Mouse (Mus musculus): ENCODE results near the gene Uspl1. TPM values are rescaled to one million over a fixed set of nuclear protein-coding genes. Genes with fewer than 3 reads are reported as not detected.

Gene Uspl1
- total RNA-seq, 2 experiments from 2014 or later, result 39.2 to 40.8 TPM

DNA sequence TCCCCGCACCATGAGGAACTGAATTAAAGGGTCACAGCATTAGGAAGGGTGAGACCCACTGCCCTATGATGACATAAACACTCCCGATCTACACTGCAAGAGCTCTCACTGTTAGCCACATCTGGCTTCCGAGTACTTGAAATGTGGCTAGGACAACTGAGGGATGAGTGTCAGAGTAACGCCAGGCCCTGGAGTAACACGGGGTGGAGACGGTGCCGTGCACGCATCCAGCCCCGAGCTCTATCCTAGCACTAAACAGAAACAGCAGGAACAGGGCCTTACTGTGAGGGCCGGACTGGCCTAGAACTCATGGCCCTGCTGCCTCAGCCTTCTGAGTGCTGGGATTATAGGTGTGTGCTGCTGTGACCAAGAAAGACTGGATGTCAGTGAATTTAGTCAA lies 18.1 kb upstream of the Uspl1 start:
- ATAC-seq (replicated peaks; ENCODE audit: poor library complexity), result no peak

- ATAC-seq (replicated peaks; ENCODE audit: poor library complexity), result no peak
Measured at GRCm38 (mm10) chr5:149168051-149168450, 16.1 kb upstream of the Uspl1 start.

DNA sequence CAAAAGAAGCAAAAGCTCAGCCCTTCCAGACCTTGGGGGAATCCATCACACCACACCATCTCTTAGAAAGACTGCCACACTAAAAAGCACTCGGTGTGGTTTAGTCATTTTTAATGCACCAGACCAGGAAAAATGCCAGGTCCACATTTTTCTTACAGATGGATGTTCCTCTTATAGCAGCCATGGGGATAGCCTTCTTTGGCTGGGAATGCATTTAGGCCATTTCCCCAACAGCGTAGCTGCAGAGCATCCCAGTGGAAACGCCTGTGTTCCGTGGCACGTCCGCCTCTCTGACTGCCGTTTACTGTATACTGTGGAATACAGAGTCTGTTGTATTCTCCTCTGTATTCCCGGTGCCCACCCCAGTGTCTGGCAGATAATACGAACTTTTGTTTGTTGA lies 15.3 kb upstream of the Uspl1 start:
- no peak for ATAC-seq (replicated peaks; ENCODE audit: poor library complexity)

- ATAC-seq (replicated peaks; ENCODE audit: poor library complexity), result no peak
Measured at GRCm38 (mm10) chr5:149170841-149171588, 13.1 kb upstream of the Uspl1 start.

DNA sequence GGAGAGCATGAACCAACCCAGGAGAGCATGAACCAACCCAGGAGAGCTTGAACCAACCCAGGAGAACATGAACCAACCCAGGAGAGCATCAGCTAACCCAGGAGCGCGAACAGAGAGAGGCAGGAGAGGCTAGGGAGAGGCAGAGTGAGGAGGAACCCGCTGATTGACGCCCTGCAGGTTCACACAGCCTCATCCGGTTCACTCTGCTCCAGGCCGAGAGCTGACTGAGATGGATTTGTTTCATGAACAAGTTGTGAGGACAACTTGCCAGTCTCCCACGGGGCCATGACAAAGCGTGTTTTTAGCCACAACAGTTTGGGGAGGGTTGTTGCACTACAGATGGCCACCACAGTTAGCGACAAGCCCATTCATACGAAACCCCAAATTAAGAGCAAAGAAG lies 11.9 kb upstream of the Uspl1 start:
- no peak for ATAC-seq (replicated peaks; ENCODE audit: poor library complexity)

DNA sequence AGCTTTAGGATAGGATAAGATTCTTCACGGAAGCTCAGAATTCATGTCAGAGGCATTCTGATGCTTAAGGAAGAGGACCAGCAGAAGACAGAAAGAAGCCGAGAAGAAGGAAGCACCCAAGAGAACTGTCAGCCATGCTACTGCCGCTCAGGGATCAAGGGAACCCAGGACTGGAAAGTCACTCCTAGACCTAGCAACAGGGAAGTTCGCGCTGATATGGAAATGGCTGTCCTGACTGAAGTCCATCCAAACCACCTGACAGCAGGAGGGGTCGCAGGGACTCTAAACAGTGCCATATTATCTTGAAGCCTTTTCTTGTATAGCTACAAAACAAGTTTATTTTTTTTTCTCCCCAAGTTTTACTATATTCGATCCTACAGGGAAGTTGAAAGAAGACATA lies 9.6 kb upstream of the Uspl1 start:
- ATAC-seq (replicated peaks; ENCODE audit: poor library complexity), result no peak

DNA sequence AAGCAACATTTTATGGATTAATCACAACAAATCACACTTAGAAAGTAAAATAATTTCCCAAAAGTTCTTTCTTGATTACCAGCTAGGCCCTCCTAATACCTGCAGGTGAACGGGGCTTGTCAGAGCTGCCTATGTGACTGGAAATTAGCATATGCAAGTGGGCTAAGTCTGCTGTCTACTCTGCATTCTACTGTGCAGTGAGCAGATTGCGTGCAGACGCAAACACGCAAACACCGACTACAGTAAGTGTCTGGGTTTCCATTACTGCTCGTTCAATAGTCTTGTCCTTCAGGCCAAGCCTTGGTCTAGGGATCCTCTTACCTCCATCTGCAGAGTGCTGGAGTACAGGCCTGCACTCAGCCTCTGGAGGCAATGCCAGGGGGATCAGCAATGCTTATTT lies 8.4 kb upstream of the Uspl1 start:
- ATAC-seq (replicated peaks; ENCODE audit: poor library complexity), result no peak

- ATAC-seq (replicated peaks; ENCODE audit: poor library complexity), result no peak
Measured at GRCm38 (mm10) chr5:149178095-149178494, 6.1 kb upstream of the Uspl1 start.

DNA sequence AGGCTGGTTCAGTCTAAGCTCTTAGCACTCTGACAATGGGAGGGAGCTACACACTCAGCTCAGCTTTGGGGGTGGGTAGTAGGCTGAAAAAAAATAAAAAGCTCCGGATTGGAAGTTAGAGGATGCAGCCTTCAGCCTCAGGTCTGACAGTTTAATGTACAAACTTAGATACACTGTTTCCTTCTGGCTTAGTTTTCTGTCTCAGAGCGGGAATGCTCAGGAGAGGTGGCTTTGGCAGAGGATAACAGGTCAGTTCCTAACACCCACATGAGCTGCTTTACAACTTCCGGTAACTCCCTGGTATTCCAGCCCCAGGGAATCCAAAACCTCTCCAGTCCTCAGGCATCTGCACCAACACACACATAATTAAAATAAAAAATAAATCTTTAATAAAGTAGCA lies 4.3 kb upstream of the Uspl1 start:
- no peak for ATAC-seq (replicated peaks; ENCODE audit: poor library complexity)

DNA sequence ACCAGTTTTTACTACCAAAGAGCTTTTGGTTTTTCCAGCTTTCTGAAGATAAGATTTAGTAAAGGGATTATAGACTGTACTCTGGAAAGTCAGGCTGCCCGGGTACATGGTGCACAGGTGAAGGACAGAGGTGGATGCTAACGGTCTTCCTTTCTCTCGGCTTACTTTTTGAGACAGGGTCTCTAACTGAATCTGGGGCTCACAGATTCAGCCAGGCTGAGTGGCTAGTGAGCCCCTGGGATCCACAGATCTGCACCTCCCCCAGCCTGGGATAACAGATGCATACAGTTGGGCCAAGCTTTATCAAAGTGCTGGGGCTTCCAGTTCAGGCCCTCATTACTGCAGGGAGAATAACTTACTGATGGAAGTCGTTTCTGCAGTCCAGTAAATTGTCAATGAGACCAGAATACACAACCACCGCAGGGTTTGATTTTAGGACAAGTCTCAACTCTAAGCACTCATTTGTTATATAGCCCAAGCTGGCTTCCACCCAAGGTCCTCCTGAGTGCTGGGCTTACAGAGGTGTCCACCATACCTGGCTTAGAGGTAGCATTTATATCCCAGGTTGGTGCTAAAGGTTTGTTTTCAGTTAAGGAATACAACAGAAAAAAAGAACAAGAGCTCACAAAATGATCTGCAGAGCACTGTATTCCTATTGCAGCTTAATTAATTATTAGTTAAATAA lies 1.8 kb upstream of the Uspl1 start:
- no peak for ATAC-seq (replicated peaks; ENCODE audit: poor library complexity)

DNA sequence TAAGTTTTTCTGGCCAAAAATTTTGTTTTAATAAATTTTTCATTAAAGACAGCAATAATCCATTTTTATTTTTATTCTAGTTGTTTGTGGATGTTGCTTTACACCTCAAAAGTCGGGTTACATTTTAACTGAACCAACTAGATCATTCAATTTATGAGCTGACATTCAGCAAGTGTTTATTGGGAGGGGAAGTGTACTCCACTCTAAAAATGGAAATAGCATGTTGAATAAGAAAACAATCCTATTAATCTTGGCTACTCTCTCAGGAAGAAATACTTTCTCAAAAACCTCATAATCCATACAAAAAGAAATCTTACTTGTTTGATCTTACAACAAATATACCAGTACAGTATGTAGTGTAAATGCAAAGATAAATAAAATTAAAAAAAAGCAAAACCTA lies 1.0 kb upstream of the Uspl1 start:
- no peak for ATAC-seq (replicated peaks; ENCODE audit: poor library complexity)

GRCm38 (mm10) chr5:149183721-149184103 lies 438 bp upstream of the Uspl1 start:
- peak; percentile 43; the same call in 1 of the 2 replicates for ATAC-seq (replicated peaks; ENCODE audit: poor library complexity)

DNA sequence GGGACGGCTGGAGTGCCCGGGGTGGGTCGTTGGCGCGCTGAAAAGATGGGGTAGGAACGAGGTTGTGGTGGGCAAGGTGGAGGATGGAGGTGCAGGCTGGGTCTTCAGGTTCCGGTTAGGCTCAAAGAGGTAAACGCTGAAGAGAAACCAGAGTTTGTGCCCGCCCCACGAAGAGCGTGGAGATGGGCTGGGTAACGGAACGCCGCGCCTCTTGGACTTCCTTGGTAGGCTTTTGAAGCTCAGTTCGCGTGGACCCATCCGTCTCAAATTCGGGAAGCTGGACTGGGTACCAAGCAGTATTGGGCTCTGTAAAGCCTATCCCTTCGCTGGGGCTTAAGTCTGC lies 665 bp downstream of the Uspl1 start:
- ATAC-seq (replicated peaks; ENCODE audit: poor library complexity), result peak; percentile 29

DNA sequence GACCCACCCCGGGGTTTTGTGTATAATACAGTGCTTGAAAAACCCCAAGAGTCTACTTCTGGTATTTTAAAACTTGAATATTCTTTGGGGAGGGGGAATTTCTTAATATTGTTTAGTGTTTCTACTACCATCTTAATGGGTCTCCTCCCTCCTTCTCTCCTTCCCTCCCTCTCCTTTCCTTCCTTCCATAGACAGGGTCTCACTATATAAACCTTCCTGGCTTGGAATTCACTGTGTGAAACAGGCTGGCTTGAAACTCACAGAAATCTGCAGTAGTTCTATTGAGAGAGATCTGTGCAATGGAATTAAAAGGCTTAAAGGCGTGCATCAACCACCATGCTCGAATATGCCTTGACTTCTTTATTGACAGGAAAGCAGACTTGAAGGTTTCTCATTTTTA lies 1.7 kb downstream of the Uspl1 start:
- ATAC-seq (replicated peaks; ENCODE audit: poor library complexity), result no peak

DNA sequence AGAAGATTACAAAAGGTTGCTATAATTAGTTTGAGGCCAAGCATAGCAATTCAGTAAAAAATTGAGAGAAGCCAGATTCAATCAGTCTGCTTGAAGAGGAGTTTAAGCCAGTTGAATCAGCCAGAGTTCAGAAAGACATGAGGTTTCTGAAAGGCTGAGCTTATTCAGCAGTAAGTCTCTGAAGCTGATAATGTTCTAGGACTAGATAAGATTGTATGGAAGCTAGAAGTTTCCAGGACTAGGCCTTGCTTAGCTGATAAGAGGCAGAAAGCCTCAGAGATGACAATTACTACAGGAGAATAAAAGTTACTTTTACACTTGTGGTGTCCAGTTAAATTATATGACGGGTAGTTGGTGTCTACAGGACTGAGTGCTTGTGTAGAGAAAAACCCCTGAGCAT lies 6.0 kb downstream of the Uspl1 start:
- ATAC-seq (replicated peaks; ENCODE audit: poor library complexity), result peak; percentile 29; the same call in 1 of the 2 replicates

DNA sequence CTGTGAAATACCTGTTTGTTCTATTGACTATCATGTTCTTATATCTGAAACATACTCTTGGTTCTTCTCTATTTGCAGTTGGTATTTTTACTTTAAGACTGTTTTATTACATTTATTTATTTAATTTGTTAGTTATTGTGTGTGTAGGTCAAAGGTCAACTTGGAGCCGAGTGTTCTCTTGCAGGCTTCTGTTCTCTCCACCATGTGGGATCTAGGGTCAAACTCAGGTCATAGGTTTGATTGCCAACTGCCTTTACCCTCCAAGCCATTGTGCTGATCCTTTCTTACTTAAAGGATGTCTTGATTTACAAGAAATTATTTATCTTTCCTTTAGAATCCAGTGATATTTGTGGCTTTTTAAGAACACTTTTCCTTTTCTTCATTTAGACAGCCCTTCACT lies 12.5 kb downstream of the Uspl1 start:
- no peak for ATAC-seq (replicated peaks; ENCODE audit: poor library complexity)

DNA sequence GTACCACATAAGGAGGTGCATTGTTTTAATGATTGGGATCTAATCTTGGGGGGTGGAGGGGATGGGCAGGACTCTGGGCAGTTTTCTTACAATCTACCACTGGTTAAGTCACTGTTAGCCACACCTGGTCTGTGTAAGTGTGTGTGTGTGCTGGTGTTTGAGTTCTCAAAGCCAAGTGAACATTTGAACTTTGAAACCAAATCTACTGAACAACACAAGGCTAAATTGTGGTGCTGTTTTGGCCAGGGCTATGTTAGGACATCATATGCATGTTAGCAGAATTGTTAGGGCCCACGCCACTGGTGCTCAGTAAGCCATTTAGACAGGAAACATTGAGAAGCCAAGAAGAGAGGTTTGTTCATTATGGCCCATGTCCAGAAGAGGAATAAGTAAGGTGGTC lies 14.6 kb downstream of the Uspl1 start:
- ATAC-seq (replicated peaks; ENCODE audit: poor library complexity), result no peak

DNA sequence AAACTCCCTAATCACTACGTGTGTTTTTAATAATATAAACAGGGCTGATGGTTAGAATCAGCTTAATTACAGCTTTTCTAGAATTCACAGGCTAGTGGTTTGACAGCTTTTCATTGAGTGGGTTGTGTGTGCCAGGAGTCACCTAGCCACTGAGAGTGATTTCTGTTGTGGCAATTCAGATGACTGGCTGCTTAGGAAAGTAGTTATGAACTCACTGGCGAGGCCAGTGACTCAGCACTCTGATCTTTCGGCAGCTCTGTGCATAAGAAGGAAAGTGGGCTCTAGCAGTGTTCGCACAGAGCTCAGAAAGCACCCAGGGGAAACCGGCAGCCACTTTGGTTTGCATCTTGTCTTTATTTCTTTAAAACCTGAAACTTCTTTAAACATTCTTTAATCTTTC lies 18.8 kb downstream of the Uspl1 start:
- ATAC-seq (replicated peaks; ENCODE audit: poor library complexity), result peak; percentile 88

DNA sequence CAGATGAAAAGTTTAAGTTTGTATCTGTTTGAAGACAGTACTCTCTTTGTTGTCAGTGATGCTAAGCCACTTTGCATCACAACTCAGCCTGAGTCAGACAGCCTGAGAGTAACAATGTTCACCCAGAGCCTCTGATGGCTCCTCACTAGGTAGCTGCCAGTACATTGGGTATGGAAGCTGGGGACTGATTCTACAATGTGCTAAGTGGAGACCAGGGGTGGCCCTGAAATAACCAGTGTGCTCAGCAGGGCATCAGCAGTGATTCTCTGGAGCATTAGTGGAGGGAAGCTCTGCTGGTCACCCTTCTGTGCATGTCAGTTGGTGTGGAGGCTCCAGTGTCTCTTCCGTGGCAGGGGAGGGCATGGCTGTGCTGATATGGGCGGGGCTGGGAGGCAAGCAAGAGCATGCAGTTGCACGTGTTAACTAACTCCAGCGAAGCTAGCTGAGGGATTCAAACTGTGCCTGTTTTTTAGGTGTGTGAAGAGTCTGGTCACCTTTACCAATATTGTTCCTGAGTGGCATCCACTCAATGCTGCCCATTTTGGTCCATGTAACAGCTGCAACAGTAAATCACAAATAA lies 19.7 kb downstream of the Uspl1 start:
- no peak for ATAC-seq (replicated peaks; ENCODE audit: poor library complexity)

GRCm38 (mm10) chr5:149204822-149205221 lies 20.7 kb downstream of the Uspl1 start:
- ATAC-seq (replicated peaks; ENCODE audit: poor library complexity), result no peak

- ATAC-seq (replicated peaks; ENCODE audit: poor library complexity), result no peak
Measured at GRCm38 (mm10) chr5:149205265-149205664, 21.1 kb downstream of the Uspl1 start.

GRCm38 (mm10) chr5:149206286-149206685 lies 22.1 kb downstream of the Uspl1 start:
- no peak for ATAC-seq (replicated peaks; ENCODE audit: poor library complexity)

Data from megakaryocyte progenitor cell, adult 5-6 weeks (primary cell).